Mouse (Mus musculus): ENCODE data around the gene Msh3.
"Not testable (repeated sequence)": the region's sequence is repeated elsewhere in the genome, so short reads cannot be mapped to it uniquely, and the experiment has no call there.

Msh3 gene

DNA sequence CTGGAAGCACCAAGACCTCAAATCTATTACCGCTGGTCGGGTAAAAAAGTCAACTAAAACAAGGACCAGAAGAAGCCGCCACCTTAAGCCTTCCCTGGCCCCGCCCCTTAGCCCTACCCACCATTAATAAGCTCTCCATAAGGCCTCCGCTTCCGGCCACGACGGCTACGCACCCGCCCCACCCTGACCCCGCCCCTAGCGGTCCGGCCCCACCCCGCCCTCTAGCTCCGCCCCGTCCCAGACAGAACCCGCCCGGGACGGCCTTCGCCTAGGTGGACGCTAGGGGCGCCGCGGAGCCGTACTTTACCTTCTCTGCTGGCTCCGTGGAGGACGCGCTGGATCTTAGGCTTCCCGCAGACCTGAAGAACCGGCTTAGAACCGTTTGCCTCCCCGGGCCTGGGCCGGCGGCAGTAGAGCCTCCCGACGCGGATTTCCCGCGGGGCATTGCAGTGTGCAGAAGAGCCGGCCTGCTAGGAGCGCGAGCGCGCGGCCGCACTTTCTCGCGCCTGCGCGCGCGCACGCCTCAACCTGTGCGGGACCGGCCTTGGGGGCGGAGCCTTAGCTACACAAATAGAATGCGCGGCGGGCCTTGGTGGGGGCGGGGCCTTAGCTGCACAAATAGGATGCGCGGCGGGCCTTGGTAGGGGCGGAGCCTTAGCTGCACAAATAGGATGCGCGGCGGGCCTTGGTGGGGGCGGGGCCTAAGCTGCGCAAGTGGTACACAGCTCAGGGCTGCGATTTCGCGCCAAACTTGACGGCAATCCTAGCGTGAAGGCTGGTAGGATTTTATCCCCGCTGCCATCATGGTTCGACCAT lies at the start of gene Msh3, which contains the start of gene Dhfr:
Msh3 (minus strand) TSS at position 548 of the 816 bp plus-strand sequence.
Dhfr (plus strand) TSS at position 271 of the 816 bp plus-strand sequence.
- in situ Hi-C loops (cut with MboI, MseI) = no loop called here

DNA sequence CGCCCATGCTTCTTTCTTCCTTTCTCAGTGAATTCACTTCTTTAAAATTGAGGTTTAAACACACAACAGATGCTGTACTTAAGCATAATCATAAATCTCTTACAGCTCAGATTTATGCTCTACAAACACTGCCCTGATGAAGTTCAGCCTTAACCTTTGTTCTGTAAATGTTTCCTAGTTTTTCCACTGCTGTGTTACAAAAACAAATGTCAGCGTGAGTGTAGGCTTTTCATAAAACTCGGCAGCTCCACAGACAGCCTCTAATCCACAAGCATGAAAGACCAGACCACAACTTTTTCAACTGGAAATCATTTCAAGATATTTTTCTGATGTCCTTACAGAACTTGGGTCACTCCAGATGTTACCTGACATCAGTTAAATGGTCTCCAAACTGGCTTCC lies 48.7 kb upstream of the Msh3 start:
- in situ Hi-C loops (cut with MboI, MseI) = loop anchor here (25.0 kb wide), 1 partner anchor 1784 kb away; no protein-coding TSS in a partner anchor

DNA sequence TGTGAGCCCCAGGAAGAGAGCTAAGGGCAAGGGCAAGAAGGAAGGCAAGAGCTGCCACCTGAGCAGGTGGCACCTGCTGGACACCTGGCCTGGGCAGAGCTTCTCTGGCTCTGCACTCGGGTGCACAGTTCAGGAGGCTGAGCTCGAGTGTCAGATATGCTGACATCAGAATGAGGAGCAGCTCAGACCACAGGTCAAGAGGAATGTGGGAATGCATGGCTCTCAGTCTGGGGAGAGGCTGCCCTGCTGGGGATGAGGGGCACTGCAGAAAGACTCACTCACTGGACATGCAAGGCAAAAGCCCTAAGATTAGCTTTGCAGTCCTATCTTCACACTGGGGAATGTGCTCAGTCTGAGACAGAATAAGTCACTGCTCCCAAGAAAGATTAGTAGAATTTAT lies 47.3 kb upstream of the Msh3 start:
- in situ Hi-C loops (cut with MboI, MseI) = loop anchor here (25.0 kb wide), 1 partner anchor 1785 kb away; no protein-coding TSS in a partner anchor

DNA sequence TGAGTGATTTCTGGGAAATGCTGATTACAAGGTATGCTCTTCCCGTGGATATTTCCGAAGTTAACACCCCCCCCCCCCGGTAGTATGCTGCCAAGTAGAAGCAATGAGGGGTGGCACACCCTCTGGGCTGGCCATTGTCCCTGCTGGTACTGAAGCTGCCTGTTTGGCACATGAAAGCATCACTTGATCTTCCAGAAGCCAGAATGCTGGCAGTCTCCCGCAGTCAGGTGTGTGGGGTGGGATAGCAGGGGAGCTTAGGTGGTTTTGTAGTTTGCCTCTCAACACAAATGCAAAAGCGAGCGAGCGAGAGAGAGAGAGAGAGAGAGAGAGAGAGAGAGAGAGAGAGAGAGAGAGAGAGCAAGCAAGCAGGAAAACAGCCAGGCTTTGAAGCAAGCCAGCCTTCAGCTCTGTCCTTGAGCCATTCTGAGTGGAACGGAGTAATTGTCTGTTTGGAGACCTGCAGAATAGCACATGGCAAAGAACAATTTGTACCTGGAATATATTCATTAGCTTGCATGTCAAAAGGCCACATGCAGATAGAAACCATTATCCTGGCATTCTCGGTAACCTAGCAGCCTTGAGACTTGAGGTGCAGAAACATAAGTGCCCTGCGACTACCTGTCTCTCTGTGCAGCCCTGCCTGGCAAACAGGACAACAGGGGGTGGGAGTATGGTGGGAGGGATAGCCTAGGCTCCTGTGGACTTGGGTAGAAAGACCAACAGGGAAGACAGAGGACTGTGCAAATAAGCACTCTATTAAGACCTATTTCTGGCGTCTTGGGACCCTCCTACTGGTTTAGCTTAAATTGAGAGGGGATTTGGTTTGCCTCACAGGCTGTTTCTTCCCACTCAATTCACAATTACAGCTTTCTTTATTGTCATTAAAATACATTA lies 43.9 kb upstream of the Msh3 start:
- in situ Hi-C loops (cut with MboI, MseI) = no loop called here

DNA sequence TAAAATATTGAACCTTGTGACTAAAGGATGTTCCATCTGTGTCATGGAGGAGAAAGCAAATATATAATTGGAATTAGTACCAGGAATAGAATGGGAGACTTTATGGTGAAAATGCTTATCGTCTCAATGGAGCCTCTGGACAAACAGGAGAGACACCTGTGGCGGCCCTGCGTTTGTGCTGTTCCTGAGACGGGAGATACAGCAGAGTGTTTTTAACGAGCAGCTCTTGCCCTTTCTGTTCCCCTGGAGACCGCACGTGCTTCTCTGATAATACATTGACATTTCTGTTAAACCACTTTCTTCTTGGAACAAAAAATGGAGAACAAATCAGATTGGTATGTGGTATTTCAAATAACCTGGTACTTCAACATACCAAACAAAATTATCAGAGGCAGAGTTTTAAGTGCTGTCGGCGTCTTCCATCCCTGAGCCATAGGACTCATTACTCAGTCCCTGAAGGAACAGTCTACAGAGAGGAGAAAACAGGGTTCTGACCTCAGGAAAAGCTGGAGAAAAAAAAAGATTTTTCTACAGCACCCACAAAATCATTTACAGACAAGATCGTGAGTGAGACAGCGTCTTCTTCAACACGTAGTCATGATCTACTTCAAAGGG lies 38.4 kb upstream of the Msh3 start:
- in situ Hi-C loops (cut with MboI, MseI) = no loop called here

DNA sequence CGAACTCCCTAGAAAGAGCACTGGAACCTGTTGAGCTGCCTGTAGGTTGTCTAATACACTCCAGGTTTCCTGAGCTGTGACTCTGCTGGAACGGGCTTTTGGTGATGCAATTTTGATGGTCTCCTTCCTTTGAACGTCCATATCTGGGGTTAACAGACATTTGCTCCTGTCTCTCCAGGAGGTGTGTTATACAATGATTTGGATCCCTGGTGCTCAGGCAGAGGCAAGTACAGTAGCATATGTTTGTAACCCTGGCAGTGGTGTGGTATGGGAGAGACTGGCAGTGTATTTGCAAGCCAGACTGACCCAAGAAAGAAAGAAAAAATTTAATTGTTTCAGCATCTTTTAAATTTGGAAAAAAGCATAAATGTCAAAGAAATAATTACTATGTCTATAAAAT lies 32.6 kb upstream of the Msh3 start:
- in situ Hi-C loops (cut with MboI, MseI) = no loop called here

DNA sequence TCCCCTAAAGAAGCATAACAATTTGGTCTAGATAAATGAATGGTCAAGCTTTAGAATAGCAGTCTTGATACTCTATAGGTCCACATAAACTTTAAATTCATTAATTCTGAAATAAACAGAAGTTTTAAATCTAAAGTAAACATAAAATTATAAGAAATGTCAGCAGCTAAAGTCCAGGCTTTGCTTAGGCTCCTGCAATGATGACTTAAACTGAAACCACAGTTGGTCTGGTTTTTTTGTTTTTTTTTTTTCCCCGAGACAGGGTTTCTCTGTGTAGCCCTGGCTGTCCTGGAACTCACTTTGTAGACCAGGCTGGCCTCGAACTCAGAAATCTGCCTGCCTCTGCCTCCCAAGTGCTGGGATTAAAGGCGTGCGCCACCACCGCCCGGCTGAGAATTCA lies 16.7 kb upstream of the Msh3 start:
- in situ Hi-C loops (cut with MboI, MseI) = not testable (repeated sequence)

DNA sequence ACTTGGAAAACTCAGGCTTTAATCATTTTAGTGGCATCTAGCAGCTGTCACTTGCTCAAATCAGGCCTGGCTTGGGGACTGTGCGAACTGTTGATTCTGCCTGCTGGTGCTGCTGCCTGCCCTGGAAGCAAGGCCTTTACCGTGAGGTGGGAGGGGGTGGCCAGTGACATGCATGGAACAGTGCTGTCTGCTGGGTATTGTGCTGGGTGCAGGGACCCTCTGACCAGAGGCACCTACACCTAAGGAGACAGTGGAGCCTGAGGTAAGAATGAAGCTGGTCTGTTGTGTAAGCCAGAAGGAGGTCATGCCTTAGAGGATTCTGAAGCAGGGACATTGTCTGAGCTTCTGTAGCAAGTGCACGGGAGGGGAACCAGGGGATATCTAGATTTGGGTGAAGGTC lies 16.0 kb upstream of the Msh3 start:
- in situ Hi-C loops (cut with MboI, MseI) = no loop called here

DNA sequence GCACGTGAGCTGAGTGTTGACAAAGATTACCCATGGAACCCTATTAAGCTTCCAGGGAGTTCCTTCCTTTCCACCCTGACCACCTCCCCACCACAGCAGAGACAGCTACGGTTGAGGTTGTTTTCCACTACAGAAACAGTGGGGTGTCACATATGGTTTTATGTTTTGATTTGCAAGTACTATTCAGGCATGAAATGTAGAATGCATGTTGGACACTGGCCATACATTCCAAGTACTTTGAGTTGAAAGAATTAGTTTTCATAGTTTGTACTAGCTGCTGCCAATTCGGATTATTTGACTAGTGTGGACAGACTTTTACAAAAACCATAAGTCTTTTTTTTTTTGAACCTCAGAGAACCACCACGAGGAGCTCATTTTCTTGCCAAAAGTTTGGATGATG lies 10.5 kb upstream of the Msh3 start:
- in situ Hi-C loops (cut with MboI, MseI) = no loop called here

DNA sequence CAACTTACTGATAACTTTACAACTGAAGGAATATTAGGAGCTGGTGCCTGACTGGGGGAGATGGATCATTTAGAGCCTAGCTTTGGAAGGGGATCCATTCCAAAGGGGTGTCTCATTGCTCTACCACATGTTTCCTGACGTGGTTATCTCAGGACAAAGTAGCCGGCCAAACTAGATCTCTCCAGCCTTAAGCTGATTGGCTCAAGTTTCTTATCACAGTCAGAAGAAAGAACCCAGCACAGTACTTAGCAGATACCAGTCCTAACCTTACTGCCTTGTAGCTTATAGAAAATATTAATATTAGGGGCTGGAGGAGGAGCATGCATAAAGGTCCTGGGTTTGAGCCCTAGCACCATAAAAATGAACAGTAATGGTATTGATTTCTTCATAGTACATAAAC lies 6.8 kb upstream of the Msh3 start:
- in situ Hi-C loops (cut with MboI, MseI) = no loop called here

DNA sequence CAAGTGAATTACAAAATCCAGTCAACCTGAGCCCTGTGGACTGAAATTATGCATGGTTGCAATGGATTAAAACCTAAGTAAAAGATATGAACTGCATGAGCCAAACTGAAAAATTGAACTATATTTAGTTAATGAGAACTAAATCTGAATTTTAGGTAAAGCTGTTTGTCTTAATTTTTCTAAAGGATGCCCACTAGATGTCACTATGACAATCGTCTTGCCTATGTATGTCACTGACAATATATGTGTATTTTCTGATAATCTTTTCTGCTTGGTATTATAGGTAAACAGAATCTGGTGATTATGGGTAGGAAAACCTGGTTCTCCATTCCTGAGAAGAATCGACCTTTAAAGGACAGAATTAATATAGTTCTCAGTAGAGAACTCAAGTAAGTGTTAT lies 2.8 kb upstream of the Msh3 start:
- in situ Hi-C loops (cut with MboI, MseI) = no loop called here

DNA sequence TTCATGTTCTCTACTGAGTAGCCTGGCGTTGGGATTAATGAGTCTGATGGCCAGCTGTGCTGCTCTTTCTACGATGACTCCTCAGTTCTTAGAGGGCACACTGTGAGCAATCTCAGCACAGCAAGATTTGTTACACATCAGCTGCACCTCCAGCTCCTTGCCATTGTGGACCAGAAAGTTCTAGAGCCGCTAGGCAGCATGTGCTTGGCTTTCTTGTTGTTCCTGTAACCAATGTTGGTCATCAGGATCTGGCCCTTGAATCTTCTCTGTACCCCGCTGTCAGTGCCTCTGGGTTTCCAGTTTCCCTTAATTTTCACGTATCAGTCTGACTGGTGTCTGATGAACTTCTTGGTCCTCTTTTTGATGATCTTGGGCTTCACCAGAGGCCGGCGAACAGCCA lies 1.6 kb upstream of the Msh3 start:
- in situ Hi-C loops (cut with MboI, MseI) = no loop called here

DNA sequence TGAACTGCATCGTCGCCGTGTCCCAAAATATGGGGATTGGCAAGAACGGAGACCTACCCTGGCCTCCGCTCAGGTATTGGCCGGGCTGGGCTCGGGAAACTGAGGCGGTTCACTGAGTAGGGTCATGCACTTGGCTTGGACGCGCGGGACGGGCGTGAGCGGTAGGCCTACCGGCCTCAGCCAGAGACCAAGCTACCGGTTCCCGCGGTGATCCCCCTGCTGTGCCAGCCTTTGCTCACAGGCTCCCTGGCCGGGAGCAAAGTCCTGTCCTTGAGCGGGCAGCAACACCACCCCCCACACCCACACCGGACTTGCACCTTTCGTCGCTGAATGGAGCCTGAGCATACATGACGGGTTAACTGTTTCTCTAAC lies 455 bp upstream of the Msh3 start:
- in situ Hi-C loops (cut with MboI, MseI) = no loop called here

DNA sequence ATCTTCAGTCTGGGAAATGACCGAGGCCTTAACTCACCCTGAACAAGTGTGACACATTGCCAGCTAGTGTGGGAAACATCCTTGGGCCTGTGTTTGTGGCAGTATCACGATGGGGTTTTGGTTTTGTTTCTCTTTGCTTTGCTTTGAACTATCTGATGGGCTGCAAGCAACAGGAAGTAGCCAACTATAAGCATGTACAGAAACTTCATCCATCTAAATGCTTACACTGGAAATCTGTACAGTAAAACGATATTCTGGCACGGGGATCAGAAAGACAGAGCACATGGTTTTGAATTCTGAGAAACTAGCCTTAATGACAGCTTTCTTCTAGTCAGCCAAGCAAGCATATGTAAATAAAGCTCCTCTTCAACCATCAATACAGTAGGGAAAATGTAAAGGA lies 847 bp downstream of the Msh3 start:
- in situ Hi-C loops (cut with MboI, MseI) = no loop called here

DNA sequence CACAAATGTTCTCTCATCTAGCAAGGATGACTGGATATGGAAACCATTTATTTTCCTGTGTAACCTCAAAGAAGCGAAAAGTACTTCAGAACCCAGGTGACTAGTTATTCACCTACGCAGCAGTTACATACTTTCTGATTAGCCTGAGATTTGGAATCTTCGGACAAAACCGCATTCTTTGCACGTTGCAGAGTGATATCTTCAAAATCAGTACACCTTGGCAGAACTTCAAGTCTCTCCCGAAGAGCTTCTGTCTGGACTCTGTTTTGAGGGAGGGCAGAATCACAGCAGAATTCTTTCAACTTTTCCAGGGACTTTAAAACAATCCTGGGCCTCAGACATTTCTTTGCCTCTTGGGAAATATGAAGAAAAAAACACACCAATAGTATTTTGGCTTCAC lies 3.7 kb downstream of the Msh3 start:
- in situ Hi-C loops (cut with MboI, MseI) = no loop called here

DNA sequence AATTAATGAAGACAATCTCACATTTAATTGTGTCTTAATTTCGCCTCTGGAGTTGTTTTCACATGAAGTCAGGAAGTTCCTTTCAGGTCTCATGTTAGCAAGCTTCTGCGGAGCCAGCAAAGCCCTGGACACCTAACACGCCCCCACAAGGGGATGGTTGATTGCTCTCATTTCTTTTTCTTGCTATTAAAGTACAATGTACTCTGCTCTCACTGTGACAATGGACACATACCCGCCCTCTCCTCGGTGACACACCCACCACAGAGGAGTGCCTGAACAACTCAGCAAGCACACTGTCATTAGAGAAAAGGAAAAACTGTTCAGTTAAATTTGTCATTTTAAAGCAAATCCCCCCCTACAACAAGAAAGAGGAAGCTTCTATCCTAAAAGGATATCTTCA lies 8.5 kb downstream of the Msh3 start:
- in situ Hi-C loops (cut with MboI, MseI) = loop anchor here (25.0 kb wide), 1 partner anchor 434 kb away; no protein-coding TSS in a partner anchor

DNA sequence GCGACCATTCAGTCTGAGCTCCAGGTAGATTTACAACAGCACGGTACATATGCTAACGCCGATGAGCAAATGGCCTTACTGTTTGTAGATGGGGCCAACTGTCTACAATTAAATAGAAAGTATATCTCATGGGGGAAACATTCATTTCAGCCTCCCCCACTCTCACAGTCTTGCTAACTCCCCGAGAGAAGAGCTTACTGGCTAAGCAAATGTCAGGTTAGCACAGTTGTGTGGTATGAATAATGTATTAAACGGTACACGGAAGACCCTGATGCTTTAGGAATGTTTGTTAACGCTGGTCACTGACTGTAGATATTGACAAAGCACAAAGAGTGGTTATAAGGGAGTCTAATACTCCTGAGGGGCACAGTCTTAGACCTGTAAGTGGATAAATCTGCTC lies 10.8 kb downstream of the Msh3 start:
- in situ Hi-C loops (cut with MboI, MseI) = loop anchor here (25.0 kb wide), 1 partner anchor 432 kb away; no protein-coding TSS in a partner anchor

DNA sequence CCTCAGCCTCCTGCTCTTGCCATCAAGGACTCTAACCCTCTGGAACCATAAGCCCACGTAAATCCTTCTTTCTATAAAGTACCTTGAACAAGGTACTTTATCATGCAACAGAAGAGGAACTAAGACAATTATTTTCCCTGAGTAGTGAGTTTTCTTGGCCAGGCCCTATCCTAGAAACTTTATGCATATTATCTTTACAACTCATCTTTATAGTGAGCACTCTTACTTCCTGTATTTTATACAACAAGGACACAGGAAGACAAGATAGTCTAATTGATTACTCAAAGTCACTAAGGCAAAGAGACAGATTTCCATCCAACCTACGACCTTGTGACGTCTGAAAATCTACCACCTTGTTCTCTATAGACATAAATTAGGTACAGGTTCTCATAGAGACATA lies 15.0 kb downstream of the Msh3 start:
- in situ Hi-C loops (cut with MboI, MseI) = loop anchor here (25.0 kb wide), 1 partner anchor 427 kb away; no protein-coding TSS in a partner anchor

DNA sequence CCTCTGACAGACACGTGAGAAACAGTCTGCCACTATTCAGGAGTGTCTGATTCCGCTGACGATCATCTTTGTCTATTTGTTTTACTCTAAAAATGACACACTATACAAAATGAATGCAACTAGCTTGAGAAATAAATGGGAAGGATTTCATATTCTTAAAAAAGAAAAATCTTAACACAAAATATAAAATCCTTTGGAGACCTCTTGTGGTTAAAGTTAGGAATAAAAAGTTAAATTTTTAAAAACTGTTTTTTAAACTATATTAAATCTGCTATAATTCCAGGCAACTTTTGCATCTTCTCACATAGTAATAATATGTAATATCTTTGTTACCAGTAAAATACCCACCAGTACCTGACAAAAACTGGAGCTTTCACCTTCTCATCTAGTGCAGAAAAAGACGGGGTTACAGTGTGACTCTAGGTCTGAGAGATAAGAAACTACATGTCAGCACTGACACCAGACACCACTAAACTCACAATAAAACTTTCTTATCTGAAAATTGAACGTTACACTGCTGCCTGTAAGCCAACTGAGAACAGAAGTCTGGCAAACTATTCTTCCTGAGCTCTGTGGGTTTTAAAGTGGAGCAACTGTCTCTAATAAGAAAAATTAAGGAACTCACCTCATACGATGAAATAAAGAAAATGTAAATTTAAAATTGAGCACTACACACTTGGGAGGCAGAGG lies 16.9 kb downstream of the Msh3 start:
- in situ Hi-C loops (cut with MboI, MseI) = loop anchor here (25.0 kb wide), 1 partner anchor 426 kb away; no protein-coding TSS in a partner anchor

DNA sequence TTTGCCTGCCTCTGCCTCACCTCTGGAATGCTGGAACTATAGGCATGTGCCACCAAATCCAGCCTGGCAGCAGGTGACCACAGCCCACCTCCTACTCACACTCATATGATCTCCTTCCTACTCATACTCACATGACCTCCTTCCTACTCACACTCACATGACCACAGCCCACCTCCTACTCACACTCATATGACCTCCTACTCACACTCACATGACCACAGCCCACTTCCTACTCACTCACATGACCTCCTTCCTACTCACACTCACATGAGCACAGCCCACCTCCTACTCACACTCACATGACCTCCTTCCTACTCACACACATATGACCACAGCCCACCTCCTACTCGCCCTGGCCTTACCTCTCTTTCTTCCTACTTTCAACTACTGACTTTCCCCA lies 17.9 kb downstream of the Msh3 start:
- in situ Hi-C loops (cut with MboI, MseI) = loop anchor here (25.0 kb wide), 1 partner anchor 425 kb away; no protein-coding TSS in a partner anchor

Measured in T-helper 2 cell (primary cell).